Mouse (Mus musculus) lung, postnatal 0 days (tissue): ENCODE data around the gene Fkbp7.

Experiments used
- CTCF ChIP-seq: IDR thresholded peaks from 2 replicates; pipeline ENCODE4 v1.5.1; 2016; ENCODE audit warnings: antibody characterized with exemption, mild to moderate bottlenecking
- EP300 ChIP-seq: IDR thresholded peaks from 2 replicates; pipeline ENCODE4 v1.6.1; 2016; ENCODE audit warnings: antibody characterized with exemption, mild to moderate bottlenecking, control low read depth

- TF ChIP-seq CTCF (peak; percentile 59), EP300 (no peak)
These were observed 661 bp upstream of the Fkbp7 start for GRCm38 (mm10) chr2:76673472-76674081.
